Mouse (Mus musculus) stomach, postnatal 0 days (tissue): ENCODE data around the gene Clic5.

Experiments used
- CTCF ChIP-seq: IDR thresholded peaks from 2 replicates; pipeline ENCODE4 v1.5.1; 2016; ENCODE audit warnings: antibody characterized with exemption, low read depth, mild to moderate bottlenecking, moderate library complexity
- EP300 ChIP-seq: optimal IDR thresholded peaks from 2 replicates; pipeline ENCODE3; 2016; ENCODE audit warnings: antibody characterized with exemption

- TF ChIP-seq CTCF = no peak
- TF ChIP-seq EP300 = no peak
These were observed 57.8 kb downstream of the Clic5 start for GRCm38 (mm10) chr17:44246153-44246700.
